Mouse (Mus musculus) E14TG2a.4 (cell line): ENCODE data around the gene Oard1.

Source experiments
- H3K27me3 ChIP-seq: 2 replicates; pipeline ENCODE4 v1.6.1; 2014; ENCODE audit warnings: low read length, control low read depth; ENCODE audit not compliant: insufficient read depth
- H3K36me3 ChIP-seq: 2 replicates; pipeline ENCODE4 v1.6.1; 2014; ENCODE audit warnings: low read length, control low read depth; ENCODE audit not compliant: insufficient read depth
- H3K4me1 ChIP-seq: replicated peaks from 2 replicates; pipeline ENCODE4 v1.6.1; 2014; ENCODE audit warnings: low read depth, low read length, control low read depth
- H3K4me3 ChIP-seq: replicated peaks from 2 replicates; pipeline ENCODE4 v1.5.1; 2014; ENCODE audit warnings: mild to moderate bottlenecking, low read length
- H3K9me3 ChIP-seq: 2 replicates; pipeline ENCODE4 v1.6.1; 2014; ENCODE audit warnings: low read length, control low read depth
- CTCF ChIP-seq: conservative IDR thresholded peaks from 2 replicates; pipeline ENCODE4 v1.5.1; 2014; ENCODE audit warnings: low read length
- NANOG ChIP-seq: IDR thresholded peaks from 2 replicates; pipeline ENCODE4 v1.6.1; 2014; ENCODE audit warnings: borderline replicate concordance, low read length, mixed read lengths
- POU5F1 ChIP-seq: IDR thresholded peaks from 2 replicates; pipeline ENCODE4 v1.6.1; 2014; ENCODE audit warnings: low read length, borderline replicate concordance

The Oard1 gene

DNA sequence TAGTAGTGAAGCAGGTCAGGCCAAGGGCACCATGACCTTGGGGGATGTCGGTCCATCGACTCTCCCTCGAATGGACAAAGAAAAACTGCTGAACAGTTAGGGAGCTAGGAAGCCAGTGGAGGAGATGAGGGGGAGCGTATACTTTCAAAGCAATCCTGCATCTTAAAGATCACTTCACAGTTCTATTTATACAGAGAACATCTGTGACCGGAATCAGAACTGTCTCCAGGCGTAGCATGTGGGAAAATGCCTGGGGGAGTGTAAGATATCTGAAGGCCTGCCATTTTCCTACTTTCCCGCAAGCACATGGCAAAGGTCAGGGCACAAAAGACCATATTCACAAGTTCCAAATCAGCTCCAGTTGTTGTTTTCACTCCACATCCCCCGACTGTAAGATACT, 36.8 kb upstream of the Oard1 start:
- Histone ChIP-seq H3K36me3 (no peaks in the 10 kb centered on the region), H3K27me3 (no peaks in the 10 kb centered on the region), H3K4me3 (no peak overlapping the region), H3K4me1 (no peaks in the 10 kb centered on the region; the same call in 1 of the 2 replicates), H3K9me3 (peaks cover 21% of the 10 kb centered on the region)
- TF ChIP-seq NANOG (no peak), CTCF (no peak), POU5F1 (no peak)

GRCm38 (mm10) chr17:48376102-48376501, 33.7 kb upstream of the Oard1 start:
- no peak for TF ChIP-seq CTCF
- TF ChIP-seq POU5F1, result no peak
- no peak for TF ChIP-seq NANOG
- peaks cover 20% of the 10 kb centered on the region for H3K9me3 ChIP-seq
- H3K4me1 ChIP-seq, result peaks cover 10% of the 10 kb centered on the region
- H3K4me3 ChIP-seq, result no peak overlapping the region
- no peaks in the 10 kb centered on the region for H3K36me3 ChIP-seq
- no peaks in the 10 kb centered on the region for H3K27me3 ChIP-seq

DNA sequence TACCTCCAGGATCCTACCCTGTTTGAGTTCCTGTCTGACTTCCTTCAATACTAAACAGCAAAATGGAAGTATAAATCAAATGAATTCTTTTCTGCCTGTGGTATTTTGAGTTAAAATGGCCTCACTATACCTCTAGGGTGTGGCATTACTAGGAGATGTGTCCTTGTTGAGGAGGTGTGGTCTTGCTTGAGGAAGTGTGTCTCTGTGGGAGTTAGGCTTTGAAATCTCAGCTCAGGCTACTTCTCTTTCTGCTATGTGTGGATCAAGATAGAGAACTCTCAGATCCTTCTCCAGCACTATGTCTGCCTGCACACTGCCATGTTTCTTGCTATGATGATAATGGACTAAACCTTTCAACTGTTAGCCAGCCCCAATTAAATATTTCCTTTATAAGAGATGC, 30.8 kb upstream of the Oard1 start:
- peaks cover 10% of the 10 kb centered on the region for H3K4me1 ChIP-seq
- peaks cover 6% of the 10 kb centered on the region; the same call in 1 of the 2 replicates for H3K9me3 ChIP-seq
- H3K27me3 ChIP-seq, result no peaks in the 10 kb centered on the region
- no peaks in the 10 kb centered on the region for H3K36me3 ChIP-seq
- H3K4me3 ChIP-seq, result no peak overlapping the region
- no peak for TF ChIP-seq CTCF

- Histone ChIP-seq H3K36me3 (peaks cover 49% of the 10 kb centered on the region), H3K4me1 (peaks cover 15% of the 10 kb centered on the region), H3K9me3 (no peaks in the 10 kb centered on the region), H3K27me3 (no peaks in the 10 kb centered on the region), H3K4me3 (no peak overlapping the region)
- TF ChIP-seq CTCF (no peak), NANOG (no peak), POU5F1 (no peak)
These were observed 23.9 kb upstream of the Oard1 start for GRCm38 (mm10) chr17:48385786-48386461.

GRCm38 (mm10) chr17:48388666-48389065, 21.1 kb upstream of the Oard1 start:
- no peaks in the 10 kb centered on the region for H3K9me3 ChIP-seq
- H3K4me1 ChIP-seq, result peaks cover 28% of the 10 kb centered on the region
- no peaks in the 10 kb centered on the region for H3K27me3 ChIP-seq
- H3K36me3 ChIP-seq, result peaks cover 76% of the 10 kb centered on the region
- no peak overlapping the region for H3K4me3 ChIP-seq
- TF ChIP-seq NANOG (no peak), CTCF (no peak), POU5F1 (no peak)

GRCm38 (mm10) chr17:48389442-48389841, 20.4 kb upstream of the Oard1 start:
- no peak for TF ChIP-seq POU5F1
- no peak for TF ChIP-seq NANOG
- TF ChIP-seq CTCF, result no peak

DNA sequence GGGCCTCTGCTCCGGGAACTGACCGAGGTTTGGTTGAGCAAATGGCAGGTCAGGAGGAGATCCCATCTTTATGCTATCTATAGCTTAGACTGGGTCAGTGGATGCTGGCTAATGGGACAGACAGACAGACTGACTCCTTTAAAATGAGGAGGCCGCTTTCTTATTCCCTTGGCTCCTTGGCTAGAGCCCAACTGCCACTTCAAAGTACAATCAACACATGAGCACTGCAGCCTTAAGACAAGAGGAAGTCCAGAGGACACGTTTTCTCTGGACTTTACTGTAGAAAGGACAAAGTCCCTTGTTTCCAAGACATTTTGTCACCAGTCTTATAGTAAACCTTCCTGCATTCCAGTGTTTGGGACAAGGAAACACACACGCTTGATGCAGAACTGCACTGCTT, 18.4 kb upstream of the Oard1 start:
- TF ChIP-seq POU5F1, result no peak
- no peak for TF ChIP-seq NANOG
- no peak for TF ChIP-seq CTCF
- H3K4me1 ChIP-seq, result peaks cover 37% of the 10 kb centered on the region
- H3K36me3 ChIP-seq, result peaks cover 99% of the 10 kb centered on the region
- H3K9me3 ChIP-seq, result no peaks in the 10 kb centered on the region
- H3K27me3 ChIP-seq, result no peaks in the 10 kb centered on the region
- H3K4me3 ChIP-seq, result no peak overlapping the region

More at GRCm38 (mm10) chr17:48389442-48389841, 20.4 kb upstream of the Oard1 start:
- Histone ChIP-seq H3K9me3 (no peaks in the 10 kb centered on the region), H3K4me1 (peaks cover 31% of the 10 kb centered on the region), H3K36me3 (peaks cover 84% of the 10 kb centered on the region), H3K27me3 (no peaks in the 10 kb centered on the region), H3K4me3 (no peak overlapping the region)

DNA sequence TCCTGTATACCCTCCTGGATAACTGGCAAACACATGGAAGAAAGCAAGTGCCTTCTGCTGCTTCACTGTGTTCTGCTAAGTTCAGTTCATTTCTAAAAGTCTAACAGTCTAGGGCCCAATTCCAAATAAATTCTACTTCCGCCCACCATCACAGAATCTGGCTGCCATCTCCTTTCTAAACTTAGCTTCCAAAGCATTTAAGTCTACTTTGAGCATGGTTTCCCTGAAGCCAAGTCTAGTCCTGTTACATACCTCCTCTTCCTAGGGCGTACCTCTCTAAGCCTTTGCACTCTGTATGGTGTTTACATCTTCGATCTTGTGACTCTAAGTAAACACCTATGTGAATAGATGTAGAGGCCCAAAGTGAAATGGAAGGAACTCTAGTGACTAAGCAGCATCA, 17.2 kb upstream of the Oard1 start:
- TF ChIP-seq CTCF (no peak), POU5F1 (no peak), NANOG (no peak)
- no peak overlapping the region for H3K4me3 ChIP-seq
- H3K36me3 ChIP-seq, result peaks cover 99% of the 10 kb centered on the region
- H3K27me3 ChIP-seq, result no peaks in the 10 kb centered on the region
- H3K9me3 ChIP-seq, result no peaks in the 10 kb centered on the region
- H3K4me1 ChIP-seq, result peaks cover 37% of the 10 kb centered on the region

DNA sequence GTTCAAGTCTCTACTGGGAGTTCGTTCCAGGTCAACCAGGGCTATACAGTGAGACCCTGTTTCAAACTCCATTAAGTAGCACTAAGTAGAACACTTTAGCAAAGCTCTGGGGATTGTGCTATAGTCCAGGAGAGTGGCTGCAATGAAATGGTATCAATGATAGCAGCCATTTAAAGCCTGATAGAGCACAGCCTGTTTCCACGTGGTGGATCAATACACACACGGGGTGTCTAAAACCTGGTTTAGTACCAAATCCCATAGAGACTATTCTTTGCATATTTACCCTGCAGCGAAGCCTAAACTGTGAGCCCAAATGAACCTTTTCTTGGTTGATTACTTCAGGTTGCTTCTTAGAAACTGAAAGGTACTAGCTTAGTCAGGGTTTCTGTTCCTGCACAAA, 8.1 kb upstream of the Oard1 start:
- Histone ChIP-seq H3K4me1 (peaks cover 37% of the 10 kb centered on the region), H3K9me3 (no peaks in the 10 kb centered on the region), H3K27me3 (no peaks in the 10 kb centered on the region), H3K36me3 (peaks cover 77% of the 10 kb centered on the region), H3K4me3 (no peak overlapping the region)
- no peak for TF ChIP-seq POU5F1
